Mouse (Mus musculus) frontal cortex, postnatal 36 days (tissue): ENCODE results near the gene Apbb2.

Experiments used
- DNase-seq, 2 experiments: peaks; one replicate each; pipeline ENCODE4 v3.0.0; 2022; ENCODE audit warnings: low spot score in 2 of 2

Gene Apbb2

DNA sequence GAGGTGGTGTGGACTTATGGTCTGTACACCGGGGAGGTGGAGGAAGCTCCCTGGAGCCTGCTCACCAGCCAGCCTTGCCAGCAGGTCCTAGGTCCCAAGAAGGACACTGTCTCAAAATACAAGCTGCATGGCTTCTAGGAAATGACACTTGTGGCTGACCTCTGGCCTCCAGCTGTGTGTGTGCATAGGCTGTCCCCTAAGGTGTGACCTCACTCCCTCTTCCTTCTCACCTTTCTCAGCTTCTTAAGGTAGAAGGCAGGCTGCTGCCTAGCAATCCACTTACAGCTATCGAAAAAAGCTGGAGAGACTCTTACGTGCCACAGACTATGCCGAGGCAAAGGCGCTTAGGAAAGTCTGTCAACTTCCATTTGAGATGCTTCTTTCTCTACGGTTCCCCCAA, 142.8 kb downstream of the Apbb2 start:
- DNase-seq: no peak

DNA sequence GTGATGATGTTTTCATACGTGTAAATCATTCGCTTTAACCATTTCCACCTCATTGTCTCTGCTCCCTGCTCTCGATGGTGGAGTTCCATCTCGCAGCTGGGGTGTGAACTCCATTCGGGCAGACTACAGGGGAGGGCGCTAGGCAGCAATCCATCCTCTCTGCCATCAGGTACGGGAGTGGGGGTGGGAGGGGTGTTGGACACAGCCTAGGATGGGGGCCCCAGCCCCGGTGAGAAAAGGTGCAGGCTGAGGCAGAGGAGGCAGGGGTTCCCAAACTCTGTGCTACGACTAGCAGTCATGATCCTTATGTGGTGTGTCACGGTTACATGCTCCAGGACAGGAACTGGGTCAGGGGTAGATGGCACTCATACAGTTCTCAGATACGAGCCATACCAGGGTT, 144.4 kb downstream of the Apbb2 start:
- DNase-seq: no peak

DNA sequence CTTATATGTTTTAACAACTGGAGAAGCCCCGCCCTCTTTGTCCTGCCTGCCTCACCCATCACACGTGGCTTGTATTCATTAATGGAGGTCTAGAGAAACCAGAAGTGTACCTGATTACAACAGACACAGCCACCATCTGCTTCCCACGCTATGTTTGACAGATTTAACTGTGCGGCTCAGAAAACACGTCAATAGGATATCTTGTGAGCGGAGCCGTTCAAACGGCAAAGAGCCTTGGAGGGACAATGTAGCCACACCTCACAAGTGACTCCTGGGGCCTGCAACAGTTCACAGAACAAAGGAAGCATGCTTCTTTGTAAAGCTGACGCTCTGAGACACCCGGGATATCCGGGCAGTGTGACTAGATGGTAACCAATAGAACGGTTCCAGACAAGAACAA, 145.0 kb downstream of the Apbb2 start:
- DNase-seq: no peak

DNA sequence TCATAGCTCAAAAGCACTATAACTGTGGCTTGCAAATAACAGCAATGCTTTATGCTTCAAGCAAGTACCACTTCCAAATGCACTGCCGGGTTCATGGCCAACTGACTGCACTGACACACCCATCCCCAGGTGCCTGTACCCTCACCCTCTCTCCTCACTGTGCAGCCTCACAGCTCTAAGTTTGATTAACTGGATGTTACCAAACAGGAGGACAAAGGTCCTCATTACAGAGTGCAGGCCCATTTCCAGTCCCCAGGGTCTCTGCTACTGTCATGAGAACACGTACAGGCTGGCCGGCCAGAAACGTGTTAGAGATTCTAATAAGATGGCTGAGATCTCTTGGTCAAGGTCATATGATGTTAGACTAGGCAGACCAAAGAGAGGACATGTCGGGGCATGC, 147.7 kb downstream of the Apbb2 start:
- DNase-seq: no peak

DNA sequence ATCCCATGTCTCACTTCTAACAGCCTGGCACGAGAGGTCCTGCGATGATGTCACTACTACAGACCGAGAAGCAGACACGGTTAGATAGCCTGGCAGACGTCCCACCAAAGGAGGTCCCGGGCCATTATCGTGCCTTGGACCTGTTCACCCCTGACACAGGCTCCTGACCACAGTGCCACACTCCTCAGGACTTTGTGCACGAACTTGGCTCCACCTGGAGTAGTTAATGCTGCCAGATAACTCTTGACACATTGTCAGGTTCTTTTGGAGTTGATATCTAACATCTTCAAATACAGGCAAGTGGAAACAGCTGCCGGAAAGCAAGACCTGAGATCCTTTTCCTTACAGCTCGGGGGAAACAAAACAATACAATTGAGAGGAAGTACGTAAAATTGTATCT, 148.9 kb downstream of the Apbb2 start:
- no peak for DNase-seq

DNA sequence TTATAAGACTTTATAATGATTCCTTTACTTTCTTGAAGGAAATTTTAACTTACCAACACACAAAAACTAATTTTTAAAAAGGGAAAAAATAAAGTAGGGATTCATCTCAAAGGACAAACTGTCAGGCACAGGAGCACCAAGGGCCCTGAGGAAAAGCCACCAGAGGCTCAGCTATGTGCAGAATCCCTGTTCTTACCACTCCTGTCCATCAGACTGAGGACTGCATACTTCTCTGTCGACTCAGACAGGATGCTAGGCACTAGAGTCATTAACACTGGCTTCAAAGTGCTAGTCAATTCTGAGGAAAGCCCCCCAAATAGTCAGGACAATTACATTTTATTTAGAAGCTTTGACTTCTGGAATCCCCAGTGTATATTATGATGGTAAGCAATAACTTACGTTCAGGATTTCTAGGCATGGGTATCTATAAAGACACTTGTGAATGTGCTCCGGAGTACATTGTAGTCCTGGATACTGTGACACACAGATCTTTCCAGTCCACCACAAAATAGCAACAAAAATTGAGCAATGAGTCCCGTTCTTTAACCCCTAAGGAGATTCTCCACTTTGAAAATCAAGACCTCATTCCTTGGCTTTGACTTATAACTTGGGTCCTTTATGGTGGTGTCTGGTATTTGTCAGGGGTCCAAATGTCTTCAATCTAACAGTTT, 150.1 kb downstream of the Apbb2 start:
- DNase-seq: no peak

- no peak for DNase-seq
Observed at GRCm38 (mm10) chr5:66462665-66463064, 155.9 kb downstream of the Apbb2 start.

- no peak for DNase-seq
Observed at GRCm38 (mm10) chr5:66458851-66459250, 159.7 kb downstream of the Apbb2 start.

DNA sequence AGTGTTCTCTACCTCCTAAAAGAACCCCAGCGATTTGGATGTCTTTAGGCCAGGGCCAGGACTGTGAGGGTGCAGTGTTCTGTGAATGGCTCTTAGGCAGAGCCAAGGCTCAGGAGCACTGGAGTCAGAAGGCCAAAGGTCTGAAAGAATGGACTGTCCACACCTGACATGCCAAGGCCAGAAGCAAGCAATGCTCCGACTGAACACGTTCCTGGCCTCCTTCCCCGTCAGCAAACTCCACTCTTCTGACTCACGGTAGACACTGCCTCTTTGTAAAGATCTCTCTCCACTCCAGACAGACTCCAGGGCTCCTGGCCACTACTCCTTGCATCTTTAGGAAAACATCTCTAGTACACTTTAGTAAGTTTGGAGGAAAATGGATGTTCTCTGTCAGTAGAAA, 163.3 kb downstream of the Apbb2 start:
- no peak for DNase-seq

- DNase-seq: no peak
Observed at GRCm38 (mm10) chr5:66454826-66455225, 163.8 kb downstream of the Apbb2 start.

GRCm38 (mm10) chr5:66453106-66453505, 165.5 kb downstream of the Apbb2 start:
- no peak for DNase-seq

DNA sequence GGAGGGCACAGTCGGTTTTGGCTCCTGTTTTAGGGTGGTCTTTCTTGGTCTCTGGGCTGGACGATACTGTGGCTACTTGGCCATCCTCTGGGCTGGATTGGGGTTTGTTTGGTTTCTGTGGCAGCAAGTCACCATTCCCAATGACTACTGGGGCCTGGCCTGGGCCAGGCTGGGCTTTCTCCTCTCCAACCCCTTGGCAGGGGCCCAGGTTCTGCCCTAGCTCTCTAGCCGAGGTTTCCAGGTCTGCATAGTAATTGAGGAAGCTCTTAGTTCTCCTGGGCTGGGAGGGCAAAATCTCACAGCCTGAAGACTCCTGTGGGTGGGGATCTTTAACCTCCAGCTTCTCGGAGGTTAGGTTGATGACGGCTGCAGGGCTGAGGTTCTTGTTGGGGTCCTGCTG, 167.0 kb downstream of the Apbb2 start:
- peak in 1 of 2 experiments; percentile 6 for DNase-seq

- DNase-seq: no peak
Observed at GRCm38 (mm10) chr5:66445497-66445896, 173.1 kb downstream of the Apbb2 start.

DNA sequence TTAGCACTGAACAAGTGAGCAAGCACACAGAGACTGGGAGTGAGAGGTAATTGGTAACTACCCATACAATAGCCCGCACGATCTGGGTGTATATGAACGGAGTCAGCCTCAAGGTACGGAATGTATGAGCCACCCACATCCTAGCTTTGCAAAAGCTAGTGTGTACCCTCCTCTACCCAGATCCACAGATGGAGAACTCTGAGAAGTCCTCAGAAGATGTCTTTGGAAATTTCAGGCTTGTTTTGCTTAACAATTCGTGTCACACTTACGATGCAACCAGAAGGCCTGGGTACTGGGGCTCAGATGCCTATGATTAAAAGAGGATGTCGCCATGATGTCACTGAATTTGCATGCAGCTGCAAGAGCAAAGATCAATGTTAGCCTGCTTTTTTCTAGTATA, 176.3 kb downstream of the Apbb2 start:
- DNase-seq: peak in 1 of 2 experiments; percentile 11

GRCm38 (mm10) chr5:66436791-66437246, 181.8 kb downstream of the Apbb2 start:
- no peak for DNase-seq

- no peak for DNase-seq
Observed at GRCm38 (mm10) chr5:66435158-66435557, 183.4 kb downstream of the Apbb2 start.

- no peak for DNase-seq
Observed at GRCm38 (mm10) chr5:66429076-66429475, 189.5 kb downstream of the Apbb2 start.

GRCm38 (mm10) chr5:66428071-66428470, 190.5 kb downstream of the Apbb2 start:
- DNase-seq: no peak

DNA sequence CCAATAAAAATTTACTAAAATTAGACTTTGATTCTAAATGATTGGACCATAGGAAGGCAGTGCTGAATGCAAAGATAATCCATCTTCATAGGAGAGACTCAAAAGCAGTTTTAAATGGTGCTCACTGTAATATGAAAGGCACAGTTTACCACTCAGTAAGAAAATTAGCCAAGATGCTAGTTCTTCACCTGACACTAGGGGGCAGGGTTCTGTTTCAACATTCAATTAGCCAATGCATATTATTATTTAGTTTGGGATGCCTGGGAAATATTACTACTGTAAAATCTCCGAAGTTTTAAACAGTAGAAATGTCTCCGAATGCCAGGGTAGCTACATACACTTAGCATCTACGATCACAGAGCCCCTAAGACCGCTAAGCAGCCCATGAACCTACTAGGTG, 194.7 kb downstream of the Apbb2 start:
- peak in 1 of 2 experiments; percentile 57 for DNase-seq

GRCm38 (mm10) chr5:66423466-66423865, 195.1 kb downstream of the Apbb2 start:
- no peak for DNase-seq

DNA sequence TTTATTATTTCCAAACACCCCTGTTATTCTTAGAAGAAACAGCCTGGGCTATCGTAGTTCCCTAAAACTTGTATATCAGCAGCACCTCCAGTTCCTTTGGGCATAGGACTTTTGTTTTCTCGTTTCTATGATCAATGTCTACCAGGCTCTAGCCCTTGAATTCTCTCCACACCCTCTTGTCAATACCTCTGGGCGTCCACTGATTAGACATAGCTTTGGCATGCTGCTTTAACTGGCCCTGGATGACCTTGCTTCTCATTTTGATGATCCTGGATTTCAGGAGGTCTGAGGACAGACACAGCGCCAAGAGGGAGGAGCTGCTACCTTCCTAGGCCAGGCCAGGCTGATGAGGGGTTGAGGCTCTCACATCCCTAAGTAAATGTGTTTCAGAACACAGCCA, 196.6 kb downstream of the Apbb2 start:
- DNase-seq: no peak

- no peak for DNase-seq
Observed at GRCm38 (mm10) chr5:66421230-66421629, 197.4 kb downstream of the Apbb2 start.

- no peak for DNase-seq
Observed at GRCm38 (mm10) chr5:66420011-66420410, 198.6 kb downstream of the Apbb2 start.

DNA sequence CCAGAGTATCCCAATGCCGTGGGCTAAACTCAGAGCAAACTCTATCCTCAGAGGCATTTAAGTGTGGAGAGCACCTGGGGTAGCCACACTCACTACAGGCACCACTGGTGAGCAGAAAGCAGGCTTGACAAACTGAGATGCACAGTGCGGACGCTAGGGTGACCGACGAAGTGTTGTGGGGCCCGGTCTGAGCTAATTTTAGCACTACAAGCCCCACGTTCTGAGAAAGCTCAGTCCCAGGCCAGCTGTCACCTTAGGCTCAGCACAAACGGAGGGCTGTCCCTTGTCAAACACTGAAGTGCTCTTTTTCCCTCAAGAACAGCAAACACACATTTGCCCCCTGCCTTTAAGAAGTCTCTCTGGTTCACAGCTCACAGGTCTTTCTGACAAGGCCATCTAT, 201.3 kb downstream of the Apbb2 start:
- DNase-seq: no peak
